Mouse (Mus musculus) forebrain, embryonic 13.5 days (tissue): ENCODE measurements around the gene Gm595. TPM values are rescaled to one million over a fixed set of nuclear protein-coding genes. Genes with fewer than 3 reads are reported as not detected.

Experiments used
- ATAC-seq: fragments of 200-750 bp; cut with Nextera tagmentation; 2 replicates; pipeline ENCODE4 v1.8.0; 2017
- H3K27ac ChIP-seq: fragments of 300-500 bp; sonication (generic); 2 replicates; pipeline ENCODE4 v1.5.1; 2015; ENCODE audit warnings: inconsistent platforms, mild to moderate bottlenecking, moderate library complexity
- H3K27me3 ChIP-seq: fragments of 300-500 bp; sonication (generic); 2 replicates; pipeline ENCODE4 v1.6.1; 2015; ENCODE audit warnings: mild to moderate bottlenecking, inconsistent platforms
- H3K36me3 ChIP-seq: fragments of 300-500 bp; sonication (generic); 2 replicates; pipeline ENCODE4 v1.6.1; 2015; ENCODE audit warnings: mild to moderate bottlenecking, inconsistent platforms; ENCODE audit not compliant: poor library complexity, severe bottlenecking
- H3K4me1 ChIP-seq: fragments of 300-500 bp; sonication (generic); 2 replicates; pipeline ENCODE4 v1.6.1; 2015; ENCODE audit warnings: inconsistent platforms
- H3K4me2 ChIP-seq: fragments of 300-500 bp; sonication (generic); 2 replicates; pipeline ENCODE4 v1.6.1; 2015; ENCODE audit warnings: inconsistent platforms, mild to moderate bottlenecking, moderate library complexity
- H3K4me3 ChIP-seq: fragments of 300-500 bp; sonication (generic); 2 replicates; pipeline ENCODE4 v1.5.1; 2015; ENCODE audit warnings: mild to moderate bottlenecking, inconsistent platforms
- H3K9ac ChIP-seq: fragments of 300-500 bp; sonication (generic); 2 replicates; pipeline ENCODE4 v1.6.1; 2015; ENCODE audit warnings: mild to moderate bottlenecking, inconsistent platforms
- H3K9me3 ChIP-seq: fragments of 300-500 bp; sonication (generic); replicated peaks from 2 replicates; pipeline ENCODE4 v1.6.1; 2016; ENCODE audit warnings: inconsistent platforms
- WGBS: fragments of 180-500 bp; shearing (Covaris S2); methylation state at CpG from one replicate; pipeline ENCODE4 v1.1.7; 2015; 5-methylcytosine and 5-hydroxymethylcytosine counted together
- polyA plus RNA-seq: library from polyadenylated mRNA; unstranded; fragments of >200 nt; fragmentation: Nextera tagmentation; extraction: Ambion mirVana; gene quantifications from 2 replicates; pipeline ENCODE4 v1.2.1, GENCODE M21; 2015

Gm595 gene
- polyA plus RNA-seq = not detected in 2 replicates

GRCm38 (mm10) chrX:48877613-48878012, at the start of gene Gm595:
Gene Gm595, minus strand, starts transcription at chrX:48877713.
- H3K4me3 ChIP-seq = no peak within 1 kb of the TSS
- no peaks in the 10 kb centered on the region for H3K4me1 ChIP-seq
- no peak within 1 kb of the TSS for H3K4me2 ChIP-seq
- no peak for ATAC-seq
- H3K27ac ChIP-seq = no peak within 1 kb of the TSS
- no peaks in the 10 kb centered on the region for H3K36me3 ChIP-seq
- 96% methylated on average over 13 of the region's 13 CpGs for WGBS
- H3K9me3 ChIP-seq = no peaks in the 10 kb centered on the region
- no peak within 1 kb of the TSS for H3K9ac ChIP-seq
- H3K27me3 ChIP-seq = no peaks in the 10 kb centered on the region

GRCm38 (mm10) chrX:48908421-48908820, 30.9 kb upstream of the Gm595 start:
- no peak overlapping the region for H3K27ac ChIP-seq
- H3K9ac ChIP-seq = no peak overlapping the region
- H3K4me1 ChIP-seq = no peaks in the 10 kb centered on the region
- H3K4me2 ChIP-seq = no peak overlapping the region
- H3K36me3 ChIP-seq = no peaks in the 10 kb centered on the region
- peak; percentile 51; the same call in 1 of the 2 replicates for ATAC-seq
- H3K4me3 ChIP-seq = no peak overlapping the region
- no peaks in the 10 kb centered on the region for H3K9me3 ChIP-seq
- WGBS = 91% methylated on average over 4 of the region's 4 CpGs
- H3K27me3 ChIP-seq = no peaks in the 10 kb centered on the region

- WGBS = 89% methylated on average over 3 of the region's 3 CpGs
- Histone ChIP-seq H3K4me2 (no peak overlapping the region), H3K4me1 (no peaks in the 10 kb centered on the region), H3K27ac (no peak overlapping the region), H3K9ac (no peak overlapping the region), H3K4me3 (no peak overlapping the region), H3K9me3 (no peaks in the 10 kb centered on the region), H3K27me3 (no peaks in the 10 kb centered on the region), H3K36me3 (no peaks in the 10 kb centered on the region)
- ATAC-seq = no peak
Measured at GRCm38 (mm10) chrX:48903744-48904143, 26.2 kb upstream of the Gm595 start.

GRCm38 (mm10) chrX:48899555-48899954, 22.0 kb upstream of the Gm595 start:
- Histone ChIP-seq H3K4me1 (no peaks in the 10 kb centered on the region), H3K27me3 (no peaks in the 10 kb centered on the region), H3K4me3 (no peak overlapping the region), H3K4me2 (no peak overlapping the region), H3K27ac (no peak overlapping the region), H3K9ac (no peak overlapping the region), H3K36me3 (no peaks in the 10 kb centered on the region), H3K9me3 (no peaks in the 10 kb centered on the region)
- 50% methylated on average over 5 of the region's 5 CpGs for WGBS
- no peak for ATAC-seq

GRCm38 (mm10) chrX:48896803-48897202, 19.3 kb upstream of the Gm595 start:
- H3K9ac ChIP-seq = no peak overlapping the region
- no peaks in the 10 kb centered on the region for H3K9me3 ChIP-seq
- no peak overlapping the region for H3K4me3 ChIP-seq
- no peak for ATAC-seq
- H3K27me3 ChIP-seq = no peaks in the 10 kb centered on the region
- WGBS = 58% methylated on average over 6 of the region's 6 CpGs
- H3K4me1 ChIP-seq = no peaks in the 10 kb centered on the region
- no peaks in the 10 kb centered on the region for H3K36me3 ChIP-seq
- no peak overlapping the region for H3K4me2 ChIP-seq
- H3K27ac ChIP-seq = no peak overlapping the region

- H3K4me2 ChIP-seq = no peak overlapping the region
Measured at GRCm38 (mm10) chrX:48893946-48894345, 16.4 kb upstream of the Gm595 start.

GRCm38 (mm10) chrX:48890259-48890658, 12.7 kb upstream of the Gm595 start:
- H3K27ac ChIP-seq = no peak overlapping the region
- no peak overlapping the region for H3K4me2 ChIP-seq
- 86% methylated on average over 9 of the region's 9 CpGs for WGBS
- ATAC-seq = no peak
- H3K27me3 ChIP-seq = no peaks in the 10 kb centered on the region
- H3K4me3 ChIP-seq = no peak overlapping the region
- H3K4me1 ChIP-seq = no peaks in the 10 kb centered on the region
- H3K9ac ChIP-seq = no peak overlapping the region
- H3K9me3 ChIP-seq = no peaks in the 10 kb centered on the region
- no peaks in the 10 kb centered on the region for H3K36me3 ChIP-seq

More at GRCm38 (mm10) chrX:48893946-48894345, 16.4 kb upstream of the Gm595 start:
- Histone ChIP-seq H3K27ac (no peak overlapping the region), H3K27me3 (no peaks in the 10 kb centered on the region), H3K4me1 (no peaks in the 10 kb centered on the region), H3K9ac (no peak overlapping the region), H3K36me3 (no peaks in the 10 kb centered on the region), H3K9me3 (no peaks in the 10 kb centered on the region), H3K4me3 (no peak overlapping the region)
- no peak for ATAC-seq
- 89% methylated on average over 3 of the region's 3 CpGs for WGBS

GRCm38 (mm10) chrX:48884615-48885014, 7.1 kb upstream of the Gm595 start:
- Histone ChIP-seq H3K27ac (no peak overlapping the region), H3K4me3 (no peak overlapping the region), H3K27me3 (no peaks in the 10 kb centered on the region), H3K36me3 (no peaks in the 10 kb centered on the region), H3K9ac (no peak overlapping the region), H3K9me3 (no peaks in the 10 kb centered on the region), H3K4me2 (no peak overlapping the region), H3K4me1 (no peaks in the 10 kb centered on the region)
- ATAC-seq = no peak
- WGBS = 84% methylated on average over 5 of the region's 5 CpGs

Other genes starting within 250 kb of the Gm595 start
- gene Gpr119, start 203.2 kb downstream of the Gm595 start, polyA plus RNA-seq = not detected in 2 replicates
- gene Rbmx2, start 182.7 kb downstream of the Gm595 start, polyA plus RNA-seq = 31.5 and 35.2 TPM in 2 replicates